Mouse (Mus musculus) embryonic facial prominence, embryonic 12.5 days (tissue): ENCODE results near the gene Kti12. TPM values are rescaled to one million over a fixed set of nuclear protein-coding genes. Genes with fewer than 3 reads are reported as not detected.

Experiments
- ATAC-seq: fragments of 200-750 bp; cut with Nextera tagmentation; 2 replicates; pipeline ENCODE4 v1.8.0; 2017; ENCODE audit not compliant: insufficient number of reproducible peaks, insufficient read depth, low FRiP score, low TSS enrichment
- H3K27ac ChIP-seq: fragments of 300-500 bp; sonication (generic); 2 replicates; pipeline ENCODE4 v1.5.1; 2016; ENCODE audit warnings: mild to moderate bottlenecking
- H3K27me3 ChIP-seq: fragments of 300-500 bp; sonication (generic); 2 replicates; pipeline ENCODE4 v1.6.1; 2016; ENCODE audit warnings: mild to moderate bottlenecking, moderate library complexity
- H3K36me3 ChIP-seq: fragments of 300-500 bp; sonication (generic); 2 replicates; pipeline ENCODE4 v1.6.1; 2016; ENCODE audit warnings: mild to moderate bottlenecking
- H3K4me1 ChIP-seq: fragments of 300-500 bp; sonication (generic); 2 replicates; pipeline ENCODE4 v1.6.1; 2016
- H3K4me2 ChIP-seq: fragments of 300-500 bp; sonication (generic); replicated peaks from 2 replicates; pipeline ENCODE4 v1.6.1; 2016; ENCODE audit warnings: mild to moderate bottlenecking, moderate library complexity
- H3K4me3 ChIP-seq: fragments of 300-500 bp; sonication (generic); 2 replicates; pipeline ENCODE4 v1.5.1; 2016; ENCODE audit warnings: mild to moderate bottlenecking
- H3K9ac ChIP-seq: fragments of 300-500 bp; sonication (generic); 2 replicates; pipeline ENCODE4 v1.6.1; 2016; ENCODE audit warnings: mild to moderate bottlenecking, moderate library complexity
- H3K9me3 ChIP-seq: fragments of 300-500 bp; sonication (generic); 2 replicates; pipeline ENCODE4 v1.6.1; 2016; ENCODE audit warnings: mild to moderate bottlenecking, moderate library complexity
- WGBS: fragments of 180-500 bp; shearing (Covaris S2); methylation state at CpG from one replicate; pipeline ENCODE4 v1.1.7; 2016; 5-methylcytosine and 5-hydroxymethylcytosine counted together
- polyA plus RNA-seq: library from polyadenylated mRNA; unstranded; fragments of >200 nt; fragmentation: Nextera tagmentation; extraction: Ambion mirVana; gene quantifications from 2 replicates; pipeline ENCODE4 v1.2.1, GENCODE M21; 2016

Gene Kti12
- polyA plus RNA-seq, 1 experiment from 2014 or later: 52.3 TPM

DNA sequence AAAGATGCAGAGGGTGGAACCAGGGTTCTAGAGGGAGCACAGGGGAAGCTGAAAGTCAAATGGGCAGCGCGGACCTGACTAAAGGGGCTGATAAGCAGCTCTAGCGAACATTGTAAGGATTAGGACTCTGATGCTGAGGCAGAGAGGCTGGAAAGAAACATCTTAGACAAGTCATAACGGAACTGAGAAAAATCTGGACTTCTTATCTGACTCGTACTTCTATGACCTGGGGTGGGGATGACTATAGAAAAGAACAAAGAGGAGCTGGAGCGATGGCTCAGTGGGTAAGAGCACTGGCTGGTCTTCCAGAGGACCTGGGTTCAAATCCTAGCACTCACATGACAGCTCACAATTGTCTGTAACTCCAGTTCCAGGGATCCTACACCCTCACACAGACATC is 30.3 kb downstream of the Kti12 start:
- ATAC-seq: no peak
- H3K9ac ChIP-seq: no peak overlapping the region
- H3K36me3 ChIP-seq: no peaks in the 10 kb centered on the region
- H3K27ac ChIP-seq: no peak overlapping the region
- no peaks in the 10 kb centered on the region; the same call in 1 of the 2 replicates for H3K27me3 ChIP-seq
- 78% methylated on average over 6 of the region's 6 CpGs for WGBS
- no peaks in the 10 kb centered on the region for H3K9me3 ChIP-seq
- no peaks in the 10 kb centered on the region for H3K4me1 ChIP-seq
- no peak overlapping the region for H3K4me3 ChIP-seq
- H3K4me2 ChIP-seq: no peak overlapping the region

DNA sequence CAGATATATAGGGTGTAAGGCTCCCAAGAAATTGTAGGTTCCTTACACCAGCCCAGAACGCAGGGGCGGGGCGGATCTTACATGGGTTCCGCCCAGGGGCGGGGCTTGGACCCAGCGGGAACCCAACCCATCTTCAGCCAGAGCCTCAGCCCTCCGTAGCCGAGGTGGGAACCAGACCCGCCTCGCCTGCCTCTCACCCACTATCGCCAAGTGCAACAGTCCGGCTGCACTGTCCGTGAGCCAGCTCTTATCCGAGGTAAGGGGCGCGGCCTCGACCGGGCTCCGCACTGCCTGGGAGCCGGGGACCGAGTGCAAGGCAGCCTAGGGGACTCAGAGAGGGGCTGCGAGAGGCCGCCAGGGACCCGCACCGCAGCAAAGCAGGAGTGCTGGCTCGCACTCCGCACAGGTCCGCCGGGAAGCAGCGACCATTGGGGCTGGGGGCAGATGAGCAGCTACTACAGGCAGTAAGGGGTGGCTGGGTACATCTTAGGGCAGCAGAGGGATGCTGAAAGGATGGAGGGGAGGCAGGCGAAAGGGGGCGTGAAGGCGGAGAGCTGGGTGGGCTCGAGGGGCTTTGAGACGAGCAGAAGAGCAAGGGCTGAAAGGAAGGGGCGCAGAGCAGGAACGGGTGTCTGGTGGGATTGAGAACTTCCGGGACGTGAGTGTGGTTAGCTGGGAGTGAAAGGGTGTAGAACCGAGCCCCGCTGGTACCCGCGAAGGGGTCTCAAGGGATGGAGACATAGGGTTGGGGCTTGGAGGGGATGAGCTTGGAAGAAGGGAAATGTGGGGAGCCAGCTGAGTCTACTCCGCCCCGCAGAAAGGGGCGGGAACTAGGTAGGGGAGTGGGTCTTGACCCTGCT is 31.6 kb downstream of the Kti12 start, which contains the start of gene Rab3b:
Rab3b (plus strand) TSS at position 101 of the 860 bp plus-strand sequence.
- ATAC-seq: peak; percentile 89
- H3K9me3 ChIP-seq: no peaks in the 10 kb centered on the region
- peak within 1 kb of the TSS; percentile 47 for H3K9ac ChIP-seq
- WGBS: under 1% methylated on average over 46 of the region's 46 CpGs
- no peaks in the 10 kb centered on the region for H3K36me3 ChIP-seq
- H3K4me2 ChIP-seq: peak within 1 kb of the TSS; percentile 87
- no peak within 1 kb of the TSS for H3K27ac ChIP-seq
- H3K4me3 ChIP-seq: peak within 1 kb of the TSS; percentile 57
- no peaks in the 10 kb centered on the region; the same call in 1 of the 2 replicates for H3K27me3 ChIP-seq
- H3K4me1 ChIP-seq: 0 out of 2 replicates have a peak, but pooled peaks cover 4% of the 10 kb centered on the region

DNA sequence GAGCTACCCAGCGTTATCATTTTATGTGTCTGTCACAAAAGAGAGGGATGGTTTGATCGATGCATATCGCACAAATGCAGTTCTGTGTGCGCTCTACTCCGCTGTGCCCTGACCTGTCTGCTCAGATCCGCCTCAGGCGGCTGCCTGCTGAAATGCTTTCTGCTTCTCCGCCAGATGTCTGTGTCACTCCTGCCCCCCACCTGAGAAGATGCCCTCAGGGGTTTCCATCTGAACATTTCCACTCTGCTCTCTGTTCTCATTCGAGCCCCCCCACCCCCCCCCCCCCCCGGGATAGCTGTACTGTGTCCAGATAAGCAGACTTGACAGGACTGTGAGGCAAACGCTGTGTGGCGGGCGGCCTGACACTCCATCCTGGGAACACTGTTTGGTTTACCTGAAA is 36.2 kb downstream of the Kti12 start:
- Histone ChIP-seq H3K4me2 (no peak overlapping the region; the same call in 1 of the 2 replicates), H3K4me1 (0 out of 2 replicates have a peak, but pooled peaks cover 4% of the 10 kb centered on the region), H3K4me3 (no peak overlapping the region), H3K27me3 (no peaks in the 10 kb centered on the region; the same call in 1 of the 2 replicates), H3K9me3 (no peaks in the 10 kb centered on the region), H3K36me3 (no peaks in the 10 kb centered on the region), H3K9ac (no peak overlapping the region), H3K27ac (no peak overlapping the region)
- 36% methylated on average over 13 of the region's 13 CpGs for WGBS
- ATAC-seq: no peak

DNA sequence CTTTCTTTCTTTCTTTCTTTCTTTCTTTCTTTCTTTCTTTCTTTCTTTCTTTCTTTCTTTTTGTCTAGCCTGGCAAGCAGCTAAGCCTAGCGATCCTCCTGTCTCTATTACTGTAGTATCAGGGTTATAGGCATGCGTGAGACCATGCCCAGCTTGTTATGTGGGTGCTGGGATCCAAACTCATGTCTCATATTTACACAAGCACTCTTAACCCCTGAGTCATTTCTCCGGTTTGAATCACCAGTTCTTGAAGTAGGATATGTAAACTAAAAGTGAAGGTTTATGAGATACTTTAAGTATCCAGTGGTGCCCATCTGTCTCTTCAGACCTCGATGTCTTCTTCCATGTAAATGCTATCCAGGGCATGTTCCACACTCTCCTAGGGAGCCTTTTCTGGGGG is 39.9 kb downstream of the Kti12 start:
- Histone ChIP-seq H3K4me3 (no peak overlapping the region), H3K9ac (no peak overlapping the region), H3K27ac (no peak overlapping the region), H3K36me3 (no peaks in the 10 kb centered on the region), H3K4me1 (0 out of 2 replicates have a peak, but pooled peaks cover 4% of the 10 kb centered on the region), H3K27me3 (no peaks in the 10 kb centered on the region), H3K9me3 (no peaks in the 10 kb centered on the region), H3K4me2 (no peak overlapping the region)
- no peak for ATAC-seq
- WGBS: 86% methylated on average over 4 of the region's 4 CpGs

DNA sequence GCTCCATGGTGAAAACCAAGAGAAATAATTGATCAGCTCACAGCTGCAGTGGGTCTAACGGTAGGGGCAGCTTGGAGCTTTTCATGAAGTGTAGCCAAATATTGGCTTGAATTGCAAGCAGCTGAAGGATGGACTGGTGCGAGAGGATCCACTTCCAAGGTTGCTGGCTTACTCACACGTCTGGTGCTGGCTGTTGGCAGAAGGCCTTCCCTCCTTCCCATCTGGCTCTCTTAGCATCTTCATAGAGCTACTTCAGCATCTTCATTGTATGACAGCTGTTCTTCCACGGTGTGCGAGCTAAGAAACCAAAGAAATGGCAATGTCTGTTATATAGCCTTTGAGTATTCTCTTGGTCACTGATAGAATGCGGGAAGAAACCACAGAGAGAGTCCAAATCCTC is 43.3 kb downstream of the Kti12 start:
- no peaks in the 10 kb centered on the region for H3K9me3 ChIP-seq
- no peaks in the 10 kb centered on the region for H3K36me3 ChIP-seq
- no peaks in the 10 kb centered on the region for H3K4me1 ChIP-seq
- no peaks in the 10 kb centered on the region for H3K27me3 ChIP-seq
- no peak overlapping the region for H3K4me2 ChIP-seq
- H3K4me3 ChIP-seq: no peak overlapping the region
- H3K27ac ChIP-seq: no peak overlapping the region
- 83% methylated on average over 6 of the region's 6 CpGs for WGBS
- no peak for ATAC-seq
- no peak overlapping the region for H3K9ac ChIP-seq

Other genes starting within 250 kb of the Kti12 start
- 30.2 and 34.4 TPM in 2 replicates for gene Cc2d1b, start 227.8 kb upstream of the Kti12 start, polyA plus RNA-seq
- 2.5 and 3.0 TPM in 2 replicates for gene 3110021N24Rik, start 128.1 kb upstream of the Kti12 start, polyA plus RNA-seq
- gene Zfyve9, start 67.0 kb upstream of the Kti12 start, polyA plus RNA-seq: 6.3 and 6.6 TPM in 2 replicates
- gene Btf3l4, start 14.2 kb upstream of the Kti12 start, polyA plus RNA-seq: 208 and 229 TPM in 2 replicates
- gene Txndc12, start 13.2 kb upstream of the Kti12 start, polyA plus RNA-seq: 114 and 118 TPM in 2 replicates
- gene A730015C16Rik, start 834 bp downstream of the Kti12 start, polyA plus RNA-seq: 1.9 and 2.5 TPM in 2 replicates
- gene Rab3b, start 31.3 kb downstream of the Kti12 start, polyA plus RNA-seq: 25.8 TPM in 2 replicates
- gene Nrd1, start 152.9 kb downstream of the Kti12 start, polyA plus RNA-seq: 96.2 and 98.5 TPM in 2 replicates